Mouse (Mus musculus) kidney, adult 2 months (tissue): Measurements from ENCODE around the gene Ltbp3.

ENCODE experiments used
- CTCF ChIP-seq: fragments of 200-500 bp; conservative IDR thresholded peaks from 2 replicates; pipeline ENCODE4 v1.5.1; 2011; ENCODE audit warnings: low read depth, mild to moderate bottlenecking, control low read depth, low read length, moderate library complexity, mixed read lengths; ENCODE audit not compliant: insufficient read depth, insufficient read length
- POLR2A ChIP-seq: fragments of 200-500 bp; IDR thresholded peaks from one replicate; pipeline ENCODE4 v1.6.1; 2011; ENCODE audit warnings: low read depth, low read length, control low read depth

GRCm38 (mm10) chr19:5704801-5705571 is 35.7 kb upstream of the Ltbp3 start:
- TF ChIP-seq CTCF, result no peak
- TF ChIP-seq POLR2A, result no peak
